Mouse (Mus musculus) urinary bladder, adult 2 months (tissue): ENCODE measurements around the gene Zmym6. TPM values are rescaled to one million over a fixed set of nuclear protein-coding genes. Genes with fewer than 3 reads are reported as not detected.
A peak's percentile ranks its signal among the peaks of the same experiment; 100 is the strongest.
"Not testable (repeated sequence)": the region's sequence is repeated elsewhere in the genome, so short reads cannot be mapped to it uniquely, and the experiment has no call there.

Experiments used
- DNase-seq: peaks from one replicate; pipeline ENCODE4 v3.0.0; 2022; ENCODE audit warnings: low spot score
- polyA plus RNA-seq: library from polyadenylated mRNA; depleted of rRNA; stranded (reverse); fragments of >200 nt; gene quantifications from 2 replicates; pipeline ENCODE4 v1.2.3, GENCODE M21; 2012; rRNA removed

Gene Zmym6
- 22.5 and 27.3 TPM in 2 replicates for polyA plus RNA-seq

DNA sequence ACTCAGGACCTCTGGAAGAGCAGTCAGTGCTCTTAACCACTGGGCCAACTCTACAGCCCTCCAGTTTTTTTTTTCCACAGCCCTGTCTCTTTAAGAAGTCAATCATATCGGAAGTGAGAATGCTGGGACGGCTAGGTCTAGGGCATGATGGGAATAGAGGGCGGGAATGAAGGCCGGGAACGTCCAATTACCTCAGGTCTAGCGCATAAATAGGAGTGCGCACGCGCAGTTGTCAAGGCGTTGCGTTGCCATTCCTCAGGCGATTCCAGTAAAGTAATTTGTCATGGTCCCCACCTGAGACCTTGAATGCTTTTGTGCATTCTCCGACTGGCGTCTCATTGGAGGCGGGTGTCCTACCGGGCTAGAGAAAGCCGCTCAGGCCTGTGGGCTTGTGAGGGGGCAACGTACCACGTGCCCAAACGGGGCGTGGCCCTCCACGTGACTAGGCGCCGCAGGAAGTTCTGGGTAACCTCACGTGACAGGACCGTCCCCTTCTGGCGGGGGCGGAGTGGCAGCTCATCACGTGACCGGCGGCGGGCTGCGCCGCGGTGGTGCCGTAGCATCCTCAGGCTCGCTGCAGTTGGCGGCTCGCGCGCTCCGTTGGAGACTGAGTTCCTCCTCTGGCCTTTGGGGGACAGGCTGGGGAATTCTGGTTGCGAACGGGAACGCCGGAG is at the start of gene Zmym6:
Zmym6 (plus strand) TSS at position 509 of the 674 bp plus-strand sequence.
- DNase-seq = peak; percentile 94

DNA sequence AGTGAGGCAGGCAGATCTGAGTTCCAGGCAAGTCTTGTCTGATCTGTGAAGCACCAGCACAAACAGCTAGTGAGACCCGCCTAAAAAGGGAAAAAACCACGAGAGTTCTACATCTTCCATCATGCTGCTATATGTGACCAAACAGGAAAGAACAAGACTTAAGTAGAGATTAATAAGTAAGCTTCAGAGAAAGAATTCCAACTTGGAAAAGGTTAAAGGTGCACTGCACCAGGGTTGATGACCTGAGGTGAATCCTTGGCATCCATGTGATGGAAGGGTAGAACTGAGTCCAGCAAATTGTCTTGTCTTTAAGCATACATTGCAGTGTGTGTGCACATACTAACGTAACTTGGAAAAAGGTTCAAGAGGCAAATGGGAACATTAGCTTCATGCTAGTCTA is 40.0 kb upstream of the Zmym6 start:
- DNase-seq = no peak

DNA sequence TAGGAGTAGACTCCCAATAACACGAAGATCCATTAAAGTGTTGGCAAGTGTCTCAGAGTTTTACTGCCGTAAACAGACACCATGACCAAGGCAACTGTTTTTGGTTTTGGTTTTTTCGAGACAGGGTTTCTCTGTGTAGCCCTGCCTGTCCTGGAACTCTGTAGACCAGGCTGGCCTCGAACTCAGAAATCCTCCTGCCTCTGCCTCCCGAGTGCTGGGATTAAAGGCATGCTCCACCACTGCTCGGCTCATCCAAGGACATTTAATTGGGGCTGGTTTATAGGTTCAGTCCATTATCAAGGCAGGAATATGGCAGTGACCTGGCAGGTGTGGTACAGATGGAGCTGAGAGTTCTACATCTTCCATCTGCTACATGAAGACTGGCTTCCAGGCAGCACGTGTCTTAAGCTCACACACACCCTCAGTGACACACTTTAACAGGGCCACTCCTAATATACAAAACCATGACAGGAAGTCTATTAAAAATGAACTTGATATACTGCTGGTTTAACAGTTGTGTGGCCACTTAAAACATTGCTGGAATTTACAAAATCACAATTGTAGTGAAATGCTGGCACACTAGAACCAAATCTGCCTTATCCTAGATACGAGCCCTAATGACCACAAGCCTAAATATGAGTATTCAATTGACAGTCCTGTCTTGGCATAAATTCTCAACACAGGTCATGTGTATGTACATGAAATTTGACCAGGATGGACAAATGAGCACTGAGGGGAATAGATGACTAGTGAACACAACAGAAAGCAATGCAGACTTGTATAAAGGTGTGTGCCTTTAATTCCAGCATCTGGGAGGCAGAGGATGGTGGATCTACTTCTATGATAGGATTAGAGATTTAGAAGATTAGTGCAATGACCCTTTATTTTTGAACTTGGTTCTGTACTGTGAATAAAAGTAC is 39.0 kb upstream of the Zmym6 start:
- DNase-seq = no peak

DNA sequence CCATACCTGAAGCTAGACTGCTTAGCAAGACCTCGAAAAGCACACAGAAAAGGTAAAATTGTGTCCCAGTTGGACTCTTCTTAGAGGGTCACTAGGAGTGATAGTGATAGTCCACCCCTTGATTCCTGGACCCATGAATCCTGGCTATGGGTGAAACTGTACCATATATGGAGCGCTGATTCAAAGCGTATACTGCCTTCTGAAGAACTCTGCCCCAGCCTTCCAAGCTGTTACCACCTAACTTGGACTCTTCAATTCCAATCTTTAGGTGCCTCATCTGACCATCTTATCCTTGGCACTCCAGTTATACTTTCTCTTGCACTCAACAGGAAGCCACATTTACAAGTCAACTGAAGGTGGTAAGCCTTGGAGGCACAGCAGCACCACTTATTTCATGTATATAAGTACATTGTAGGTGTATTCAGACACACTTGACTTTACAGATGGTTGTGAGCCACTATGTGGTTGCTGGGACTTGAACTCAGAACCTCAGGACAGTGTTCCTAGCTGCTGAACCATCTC is 38.3 kb upstream of the Zmym6 start:
- DNase-seq = no peak

DNA sequence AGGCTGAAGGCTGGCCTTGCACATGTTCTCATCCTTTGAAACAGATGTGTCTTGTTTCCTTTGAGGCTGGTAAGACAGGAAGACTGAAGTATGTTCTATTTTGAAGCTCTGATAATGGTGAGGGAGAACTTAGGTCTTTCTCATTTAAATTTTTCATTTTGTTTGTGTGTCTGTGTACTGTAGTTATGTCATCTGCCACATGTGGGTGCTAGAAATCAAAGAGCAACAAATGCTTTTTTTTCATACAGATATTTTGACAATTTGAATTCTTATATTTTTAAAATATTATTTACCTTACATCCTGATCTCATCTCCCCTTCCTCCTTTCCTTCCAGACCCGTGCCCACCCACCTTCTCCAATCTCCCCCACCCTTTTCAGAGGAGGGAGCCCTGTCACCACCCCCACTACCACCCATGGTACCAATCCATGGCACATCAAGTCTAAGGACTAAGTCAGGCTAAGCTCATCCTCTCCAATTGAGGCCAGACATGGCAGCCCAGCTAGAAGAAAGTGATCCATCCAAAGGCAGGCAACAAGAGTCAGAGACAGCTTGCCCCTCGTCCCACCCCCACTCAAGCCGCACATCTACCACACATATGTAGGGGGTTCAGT is 37.2 kb upstream of the Zmym6 start:
- DNase-seq = no peak

DNA sequence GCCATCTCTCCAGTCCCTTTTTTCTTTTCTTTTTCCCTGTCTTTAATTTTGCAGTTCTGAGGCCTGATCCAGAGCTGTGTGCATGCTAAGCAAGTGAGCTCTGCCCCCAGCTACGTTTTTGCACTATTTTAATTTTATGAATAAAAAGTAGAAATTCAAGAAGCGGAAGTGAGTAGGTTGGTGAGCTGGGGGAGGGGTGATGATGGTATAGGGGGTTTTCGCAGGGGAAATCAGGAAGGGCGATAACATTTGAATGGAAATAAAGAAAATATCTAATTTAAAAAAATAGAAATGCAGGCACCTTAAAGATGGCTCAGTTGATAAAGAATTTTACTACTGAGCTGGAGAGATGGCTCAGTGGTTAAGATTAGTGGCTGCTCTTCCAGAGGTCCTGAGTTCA is 33.6 kb upstream of the Zmym6 start:
- DNase-seq = no peak

DNA sequence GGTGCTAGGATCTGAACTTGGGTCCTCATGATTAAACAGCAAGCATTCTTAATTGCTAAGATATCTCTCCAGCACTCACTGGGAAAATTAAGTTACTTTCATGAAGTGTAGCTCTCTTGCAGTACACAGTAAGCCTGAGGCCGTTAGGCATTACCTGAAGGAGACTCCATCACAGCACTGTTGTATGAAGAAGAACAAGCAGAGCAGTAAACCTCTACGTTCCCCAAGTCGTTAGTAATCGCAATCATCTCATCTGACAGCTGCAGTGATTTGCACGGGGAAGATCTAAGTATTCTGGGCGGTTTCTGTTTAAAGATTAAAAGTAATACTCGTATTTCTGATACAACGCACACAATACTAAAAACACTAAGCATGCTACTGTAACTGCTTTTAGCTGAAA is 26.1 kb upstream of the Zmym6 start:
- no peak for DNase-seq

DNA sequence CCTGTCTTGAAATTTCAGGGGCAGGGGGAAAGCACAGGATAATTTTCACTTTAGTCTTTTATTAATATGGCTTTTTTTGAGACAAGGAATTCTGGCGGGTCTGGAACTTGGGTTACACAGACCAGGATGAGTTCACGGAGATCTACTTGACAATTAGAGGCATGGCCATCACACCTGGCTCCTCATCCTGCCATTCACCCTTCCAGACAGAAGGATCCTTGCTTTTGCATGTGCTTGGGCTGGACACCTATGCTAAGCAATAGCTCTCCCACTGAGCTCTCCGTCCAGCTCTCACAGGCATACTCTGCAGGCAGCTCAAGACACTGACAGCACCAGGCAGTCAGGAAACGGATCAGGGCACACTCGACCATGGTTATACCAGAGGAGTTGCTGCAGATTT is 24.1 kb upstream of the Zmym6 start:
- DNase-seq = no peak

DNA sequence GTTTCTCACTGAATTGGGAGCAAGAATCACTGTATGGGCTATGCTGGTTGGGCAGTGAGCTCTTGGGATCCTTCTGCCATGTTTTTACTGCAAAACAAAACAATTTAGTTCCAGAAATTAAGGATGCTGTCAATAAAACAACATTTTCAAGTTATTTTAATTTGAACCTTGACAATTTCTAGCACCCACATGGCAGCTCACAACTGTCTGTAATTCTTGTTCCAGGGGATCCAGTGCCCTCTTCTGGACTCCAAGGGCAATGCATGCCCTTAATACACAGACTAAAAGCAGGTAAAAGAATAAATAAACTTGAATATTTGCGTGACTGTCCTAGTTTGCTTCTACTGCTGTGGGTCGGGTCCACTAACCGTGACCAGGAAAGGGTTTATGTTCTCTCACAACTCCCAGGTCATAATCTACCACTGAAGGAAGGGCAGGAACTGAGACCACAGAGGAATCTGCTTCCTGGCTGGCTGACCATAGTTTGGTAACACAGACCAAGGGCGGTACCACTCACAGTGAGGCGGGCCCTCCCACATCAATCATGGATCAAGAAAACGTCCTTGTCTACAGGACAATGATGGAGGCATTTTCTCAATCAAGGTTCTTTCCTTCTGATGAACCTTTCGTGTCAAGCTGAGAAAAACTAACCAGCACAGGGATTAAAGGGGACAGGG is 22.5 kb upstream of the Zmym6 start:
- no peak for DNase-seq

DNA sequence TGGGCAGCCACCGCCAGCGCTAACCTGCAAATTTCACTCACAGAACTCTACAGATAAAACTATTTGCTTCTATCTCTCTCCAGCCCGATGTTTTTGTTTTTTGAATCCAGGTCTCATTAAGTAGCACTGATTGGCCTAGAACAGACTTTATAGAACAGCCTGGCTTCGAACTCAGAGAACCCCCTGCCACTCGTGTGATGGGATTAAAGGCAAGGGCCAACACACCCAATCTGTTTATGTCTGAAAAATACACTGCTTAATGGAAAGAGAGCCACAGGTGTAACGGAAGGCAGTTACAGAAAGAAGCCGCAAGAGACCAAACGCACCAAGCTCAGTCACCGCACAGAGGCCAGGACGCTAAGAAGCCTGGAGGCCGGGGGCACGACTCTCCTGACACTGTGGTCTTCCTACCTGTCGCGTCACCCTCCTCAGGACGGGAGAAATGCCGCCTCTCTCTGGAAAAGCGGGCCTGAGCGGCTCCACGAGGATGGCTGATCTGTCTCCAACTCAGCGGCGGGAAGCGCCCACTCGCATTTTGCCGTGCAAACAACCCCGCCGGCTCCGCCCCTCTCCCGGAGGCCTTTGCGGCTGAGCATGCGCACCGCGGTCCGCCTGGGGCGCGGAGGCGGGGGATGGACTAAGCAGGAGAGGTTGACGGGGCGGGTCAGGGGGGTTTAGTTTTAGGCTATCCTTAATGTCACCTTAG is 16.4 kb upstream of the Zmym6 start, which contains the start of gene Zmym1:
Zmym1 (minus strand) TSS at position 568 of the 706 bp plus-strand sequence.
- peak; percentile 80 for DNase-seq

DNA sequence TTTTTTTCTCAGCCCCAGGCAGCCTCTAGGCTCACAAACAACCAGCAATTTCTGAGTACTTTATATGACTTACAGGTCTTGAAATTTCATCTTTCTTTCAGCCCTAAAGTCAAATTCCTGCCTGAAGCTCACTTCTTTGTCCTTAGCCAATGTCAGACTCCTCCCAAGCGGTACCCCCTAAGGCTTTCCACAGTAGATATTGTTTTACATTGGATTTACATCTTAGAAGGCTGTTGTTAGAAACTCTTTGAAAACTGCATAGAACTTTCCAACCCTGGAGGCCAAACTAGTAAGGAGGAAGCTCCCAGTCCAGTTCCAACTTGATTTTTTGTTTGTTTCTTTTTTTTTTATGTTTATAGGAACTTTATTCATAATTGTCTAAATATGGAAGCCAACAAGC is 13.1 kb upstream of the Zmym6 start:
- DNase-seq = no peak

DNA sequence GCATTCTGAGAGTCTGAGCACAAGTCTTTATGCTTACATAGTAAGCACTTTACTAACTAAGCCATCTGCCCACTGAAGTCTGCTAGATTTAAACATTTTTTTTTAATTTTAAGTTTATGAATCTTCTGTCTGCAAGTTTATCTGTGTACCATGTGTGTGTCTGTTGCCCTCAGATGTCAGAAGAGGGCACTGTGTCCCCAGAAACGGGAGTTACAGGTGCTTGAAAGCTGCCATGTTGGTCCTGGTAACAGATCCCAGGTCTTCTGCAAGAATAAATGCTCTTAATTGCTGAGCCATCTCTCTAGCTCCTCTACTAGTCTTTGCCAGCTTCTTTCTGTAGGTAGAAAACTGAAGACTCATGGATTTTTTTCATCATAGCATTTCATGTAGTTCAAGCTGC is 2.3 kb upstream of the Zmym6 start:
- no peak for DNase-seq

DNA sequence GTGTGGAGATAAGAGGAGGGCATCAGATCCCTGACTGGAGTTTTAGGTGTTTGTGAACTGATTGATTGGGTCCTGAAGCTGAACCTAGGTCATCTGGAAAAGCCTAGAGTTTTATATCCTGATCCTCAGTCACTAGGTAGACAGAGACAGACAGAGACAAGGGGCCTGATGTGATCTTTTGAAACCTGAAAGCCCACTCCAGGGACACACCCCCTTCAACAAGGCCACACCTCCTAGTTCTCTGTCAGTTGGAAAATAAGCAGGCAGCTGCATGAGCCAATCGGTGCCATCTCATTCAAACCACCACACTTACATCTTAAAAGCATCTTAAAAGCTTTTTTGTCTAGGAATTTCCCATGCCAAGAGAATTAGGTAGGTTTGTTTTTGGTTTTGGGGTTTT is 3.6 kb downstream of the Zmym6 start:
- no peak for DNase-seq

DNA sequence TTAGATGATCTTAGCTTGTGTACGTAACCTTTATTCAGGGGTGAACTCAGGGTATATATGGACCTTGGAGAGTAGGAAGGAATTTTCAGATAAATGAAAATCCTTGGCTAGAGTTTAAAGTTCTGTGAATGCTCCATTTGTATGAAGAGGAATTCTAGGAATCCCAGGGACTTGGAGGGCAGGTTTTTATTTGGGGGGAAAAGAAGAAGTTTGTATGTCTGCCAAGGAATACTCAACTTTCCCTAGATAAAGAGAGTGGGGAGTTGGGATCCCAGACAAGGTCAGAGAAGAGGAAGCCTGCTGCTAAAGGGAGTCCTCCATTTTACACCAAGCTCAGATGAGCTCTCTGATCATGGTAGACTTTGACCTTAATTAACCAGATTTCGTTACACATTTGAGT is 5.9 kb downstream of the Zmym6 start:
- no peak for DNase-seq

DNA sequence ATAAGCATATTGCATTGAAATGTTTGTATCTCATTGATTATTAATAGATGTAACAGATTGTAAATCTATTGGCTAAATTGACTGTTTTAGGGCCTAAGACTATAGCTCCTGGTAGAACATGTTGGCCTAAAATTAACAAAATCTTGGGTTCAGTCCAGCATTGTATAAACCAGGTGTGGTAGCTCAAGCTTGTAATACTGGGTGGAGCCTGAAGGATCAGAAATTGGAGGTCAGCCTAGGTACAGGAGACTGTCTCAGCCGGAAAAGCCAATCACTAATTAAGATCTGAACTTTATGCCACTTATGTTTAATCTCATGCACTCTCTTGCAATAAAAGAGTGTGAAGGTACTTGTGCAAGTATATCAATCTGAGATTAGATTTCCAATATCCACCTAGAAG is 8.6 kb downstream of the Zmym6 start:
- no peak for DNase-seq

DNA sequence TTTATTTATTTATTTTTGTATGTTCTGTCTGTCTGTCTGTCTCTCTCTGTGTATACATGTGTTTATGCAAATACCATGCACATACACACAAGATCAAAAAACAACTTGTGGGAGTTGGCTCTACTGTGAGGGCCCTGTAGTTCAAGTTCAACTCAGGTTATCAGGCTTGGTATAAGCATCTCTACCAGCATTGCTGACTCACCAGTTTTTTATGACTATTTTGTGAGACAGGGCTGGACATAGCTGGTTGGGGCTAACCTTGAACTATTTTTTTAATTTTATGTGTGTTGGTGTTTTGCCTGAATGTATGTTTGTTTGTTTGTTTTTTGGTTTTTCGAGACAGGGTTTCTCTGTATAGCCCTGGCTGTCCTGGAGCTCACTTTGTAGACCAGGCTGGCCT is 14.0 kb downstream of the Zmym6 start:
- no peak for DNase-seq

DNA sequence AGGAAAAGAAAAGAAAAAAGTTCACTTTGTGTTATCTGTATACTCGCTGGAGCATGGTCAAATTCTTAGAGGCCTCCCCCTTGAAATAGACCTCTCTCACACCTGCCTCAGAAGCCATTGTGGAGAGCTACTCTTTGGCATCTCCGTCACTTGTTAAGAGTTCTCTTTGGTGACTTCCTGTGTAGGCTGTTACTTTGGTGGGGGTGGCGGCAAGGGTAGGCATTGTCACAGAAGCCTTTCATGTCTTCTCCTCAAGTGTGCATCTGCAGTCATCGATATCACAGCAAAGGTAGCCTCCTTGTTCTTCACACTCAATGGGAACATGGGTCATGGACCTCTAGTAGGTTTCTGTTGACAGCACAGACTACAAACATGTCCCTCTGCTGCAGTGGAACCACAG is 17.9 kb downstream of the Zmym6 start:
- DNase-seq = no peak

DNA sequence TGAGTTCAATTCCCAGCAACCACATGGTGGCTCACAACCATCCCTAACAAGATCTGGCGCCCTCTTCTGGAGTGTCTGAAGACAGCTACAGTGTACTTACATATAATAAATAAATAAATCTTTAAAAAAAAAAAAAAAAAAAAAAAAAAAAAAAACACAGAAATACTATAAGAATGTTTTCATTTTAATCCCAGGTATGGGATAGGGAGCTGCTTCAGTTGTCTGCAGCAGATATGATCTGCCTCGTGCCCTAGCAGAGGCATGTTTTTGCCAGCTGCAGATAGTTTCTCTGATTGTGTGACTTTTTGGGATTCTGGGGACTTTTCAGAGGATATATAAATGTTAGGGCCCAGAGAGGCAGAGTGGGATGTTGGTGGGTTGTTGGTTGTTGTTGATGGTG is 22.4 kb downstream of the Zmym6 start:
- DNase-seq = not testable (repeated sequence)

DNA sequence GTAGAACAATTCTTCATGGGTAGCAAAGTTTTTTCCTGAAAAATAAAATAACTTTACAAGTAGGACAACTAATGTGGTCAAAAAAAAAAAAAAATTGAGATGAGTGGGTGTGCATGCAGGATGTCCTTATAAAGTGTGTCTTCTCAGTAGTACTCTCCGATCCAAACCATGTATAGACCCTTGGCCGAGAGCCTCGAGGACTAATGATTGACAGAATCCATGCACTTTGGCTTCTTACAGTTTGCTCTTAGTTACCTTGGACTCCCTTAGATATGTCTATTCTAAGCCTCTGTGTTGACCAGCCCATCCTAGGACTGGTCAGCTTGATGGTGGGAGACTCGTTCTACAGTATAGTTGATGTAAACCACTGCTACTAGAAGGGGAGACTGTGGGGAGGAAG is 30.4 kb downstream of the Zmym6 start:
- DNase-seq = no peak

DNA sequence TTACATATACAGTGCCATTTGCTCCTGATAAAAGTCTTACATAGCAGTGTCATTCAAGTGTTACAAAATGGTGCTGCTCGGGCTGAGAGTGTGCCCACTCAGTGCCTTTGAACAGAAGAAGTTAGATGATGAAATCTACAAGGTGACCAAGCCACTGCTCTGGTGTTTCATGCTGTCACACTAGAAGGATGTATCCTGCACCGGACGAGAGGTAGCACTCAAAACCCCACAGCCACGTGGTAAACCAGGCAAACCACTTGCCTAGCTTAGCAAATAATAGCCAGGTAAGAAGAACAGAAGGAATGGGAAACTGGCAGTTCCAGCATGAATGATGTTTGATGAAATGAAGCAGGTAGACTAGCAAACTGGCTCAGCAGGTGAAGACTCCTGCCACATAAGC is 33.4 kb downstream of the Zmym6 start:
- DNase-seq = no peak

DNA sequence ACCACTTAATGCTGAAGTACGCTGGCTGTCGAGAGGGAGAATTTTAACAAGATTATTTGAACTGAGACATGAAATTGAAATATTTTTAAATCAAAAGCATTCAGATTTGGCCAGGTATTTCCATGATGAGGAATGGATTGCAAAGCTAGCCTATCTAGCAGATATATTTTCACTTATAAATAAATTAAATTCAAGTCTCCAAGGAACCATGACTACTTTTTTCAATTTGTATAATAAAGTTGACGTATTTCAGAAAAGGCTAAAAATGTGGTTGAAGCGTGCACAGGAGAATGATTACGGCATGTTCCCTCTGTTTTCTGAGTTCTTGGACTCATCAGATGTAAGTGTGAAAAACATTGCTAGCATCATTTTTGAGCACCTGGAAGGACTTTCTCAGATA is 46.2 kb downstream of the Zmym6 start, which contains the start of gene Tmem35b:
Tmem35b (plus strand) TSS at position 301 of the 400 bp plus-strand sequence.
- no peak for DNase-seq
